Mouse (Mus musculus): ENCODE measurements at regions not wholly inside any gene's neighbourhood (a gene's known extent, or its start where the extent isn't known, plus 50 kb on each side); places are given as distances from the start of the nearest gene placed in this dataset.

- ATAC-seq (replicated peaks; ENCODE audit: low FRiP score, low TSS enrichment, poor library complexity, severe bottlenecking), result no peak
Observed at GRCm38 (mm10) chr1:137539424-137540116, 579.3 kb upstream of the Nr5a2 start.

- ATAC-seq (replicated peaks; ENCODE audit: low FRiP score, low TSS enrichment, poor library complexity, severe bottlenecking), result no peak
Observed at GRCm38 (mm10) chr1:137514750-137515149, 554.5 kb upstream of the Nr5a2 start.

- no peak for ATAC-seq (replicated peaks; ENCODE audit: low FRiP score, low TSS enrichment, poor library complexity, severe bottlenecking)
Observed at GRCm38 (mm10) chr1:137503704-137504422, 543.6 kb upstream of the Nr5a2 start.

- no peak for ATAC-seq (replicated peaks; ENCODE audit: low FRiP score, low TSS enrichment, poor library complexity, severe bottlenecking)
Observed at GRCm38 (mm10) chr1:137488226-137488625, 528.0 kb upstream of the Nr5a2 start.

- no peak for ATAC-seq (replicated peaks; ENCODE audit: low FRiP score, low TSS enrichment, poor library complexity, severe bottlenecking)
Observed at GRCm38 (mm10) chr1:137478459-137478858, 518.2 kb upstream of the Nr5a2 start.

- ATAC-seq (replicated peaks; ENCODE audit: low FRiP score, low TSS enrichment, poor library complexity, severe bottlenecking), result no peak
Observed at GRCm38 (mm10) chr1:137477239-137477638, 517.0 kb upstream of the Nr5a2 start.

GRCm38 (mm10) chr1:137474858-137475257, 514.6 kb upstream of the Nr5a2 start:
- ATAC-seq (replicated peaks; ENCODE audit: low FRiP score, low TSS enrichment, poor library complexity, severe bottlenecking), result no peak

- ATAC-seq (replicated peaks; ENCODE audit: low FRiP score, low TSS enrichment, poor library complexity, severe bottlenecking), result no peak
Observed at GRCm38 (mm10) chr1:137473800-137474685, 513.8 kb upstream of the Nr5a2 start.

- no peak for ATAC-seq (replicated peaks; ENCODE audit: low FRiP score, low TSS enrichment, poor library complexity, severe bottlenecking)
Observed at GRCm38 (mm10) chr1:137464971-137465370, 504.7 kb upstream of the Nr5a2 start.

- ATAC-seq (replicated peaks; ENCODE audit: low FRiP score, low TSS enrichment, poor library complexity, severe bottlenecking), result no peak
Observed at GRCm38 (mm10) chr1:137461189-137461588, 500.9 kb upstream of the Nr5a2 start.

GRCm38 (mm10) chr1:137453446-137454208, 493.4 kb upstream of the Nr5a2 start:
- no peak for ATAC-seq (replicated peaks; ENCODE audit: low FRiP score, low TSS enrichment, poor library complexity, severe bottlenecking)

- no peak for ATAC-seq (replicated peaks; ENCODE audit: low FRiP score, low TSS enrichment, poor library complexity, severe bottlenecking)
Observed at GRCm38 (mm10) chr1:137452749-137453148, 492.5 kb upstream of the Nr5a2 start.

- no peak for ATAC-seq (replicated peaks; ENCODE audit: low FRiP score, low TSS enrichment, poor library complexity, severe bottlenecking)
Observed at GRCm38 (mm10) chr1:137446497-137446896, 486.2 kb upstream of the Nr5a2 start.

- no peak for ATAC-seq (replicated peaks; ENCODE audit: low FRiP score, low TSS enrichment, poor library complexity, severe bottlenecking)
Observed at GRCm38 (mm10) chr1:137428110-137428509, 467.9 kb upstream of the Nr5a2 start.

GRCm38 (mm10) chr1:137418388-137418787, 458.1 kb upstream of the Nr5a2 start:
- ATAC-seq (replicated peaks; ENCODE audit: low FRiP score, low TSS enrichment, poor library complexity, severe bottlenecking), result no peak

GRCm38 (mm10) chr1:137396736-137397135, 436.5 kb upstream of the Nr5a2 start:
- ATAC-seq (replicated peaks; ENCODE audit: low FRiP score, low TSS enrichment, poor library complexity, severe bottlenecking), result no peak

- no peak for ATAC-seq (replicated peaks; ENCODE audit: low FRiP score, low TSS enrichment, poor library complexity, severe bottlenecking)
Observed at GRCm38 (mm10) chr1:137387509-137387908, 427.3 kb upstream of the Nr5a2 start.

GRCm38 (mm10) chr1:137378072-137378985, 418.1 kb upstream of the Nr5a2 start:
- no peak for ATAC-seq (replicated peaks; ENCODE audit: low FRiP score, low TSS enrichment, poor library complexity, severe bottlenecking)

All from megakaryocyte-erythroid progenitor cell, adult 5-6 weeks (primary cell).